Mouse (Mus musculus): ENCODE data around the gene Gulp1. TPM values are rescaled to one million over a fixed set of nuclear protein-coding genes. Genes with fewer than 3 reads are reported as not detected.
A peak's percentile ranks its signal among the peaks of the same experiment; 100 is the strongest.

The Gulp1 gene
- not detected in 2 replicates for polyA plus RNA-seq (2012; ENCODE audit: insufficient read depth, insufficient read length, low replicate concordance, missing spikeins)

GRCm38 (mm10) chr1:44551461-44552370, at the start of gene Gulp1:
Gene Gulp1, plus strand, starts transcription at chr1:44551511.
- Histone ChIP-seq H3K27ac (ENCODE audit: insufficient read depth, low read depth, low read length) (peak within 1 kb of the TSS; percentile 2; the same call in 1 of the 2 replicates), H3K4me3 (ENCODE audit: insufficient read depth, low read depth, low read length) (peak within 1 kb of the TSS; percentile 65), H3K4me1 (ENCODE audit: control insufficient read depth, insufficient read depth, low read length) (peaks cover 14% of the 10 kb centered on the region)
- TF ChIP-seq POLR2A (IDR thresholded peaks at IDR 0.05; ENCODE audit: insufficient read depth, low read depth, low read length) (no peak), CTCF (IDR thresholded peaks at IDR 0.05; ENCODE audit: insufficient read depth, low read depth, low read length) (0 out of 2 replicates have a peak, but pooled peaks have one; percentile 27)
- WGBS = 1% methylated on average over 55 of the region's 55 CpGs

GRCm38 (mm10) chr1:44550261-44550660, 1.1 kb upstream of the Gulp1 start:
- Histone ChIP-seq H3K4me1 (ENCODE audit: control insufficient read depth, insufficient read depth, low read length) (peaks cover 14% of the 10 kb centered on the region), H3K27ac (ENCODE audit: insufficient read depth, low read depth, low read length) (no peak overlapping the region), H3K4me3 (ENCODE audit: insufficient read depth, low read depth, low read length) (no peak overlapping the region)
- TF ChIP-seq CTCF (IDR thresholded peaks at IDR 0.05; ENCODE audit: insufficient read depth, low read depth, low read length) (no peak), POLR2A (IDR thresholded peaks at IDR 0.05; ENCODE audit: insufficient read depth, low read depth, low read length) (no peak)
- 86% methylated on average over 6 of the region's 6 CpGs for WGBS

- H3K4me1 ChIP-seq (ENCODE audit: control insufficient read depth, insufficient read depth, low read length) = peaks cover 14% of the 10 kb centered on the region
- TF ChIP-seq CTCF (IDR thresholded peaks at IDR 0.05; ENCODE audit: insufficient read depth, low read depth, low read length) (no peak), POLR2A (IDR thresholded peaks at IDR 0.05; ENCODE audit: insufficient read depth, low read depth, low read length) (no peak)
- H3K27ac ChIP-seq (ENCODE audit: insufficient read depth, low read depth, low read length) = peak overlapping the region; percentile 2; the same call in 1 of the 2 replicates
- peak overlapping the region; percentile 65 for H3K4me3 ChIP-seq (ENCODE audit: insufficient read depth, low read depth, low read length)
- 16% methylated on average over 15 of the region's 15 CpGs for WGBS
Observed at GRCm38 (mm10) chr1:44552371-44552841, 1.1 kb downstream of the Gulp1 start.

- Histone ChIP-seq H3K4me3 (ENCODE audit: insufficient read depth, low read depth, low read length) (no peak overlapping the region), H3K4me1 (ENCODE audit: control insufficient read depth, insufficient read depth, low read length) (peaks cover 14% of the 10 kb centered on the region), H3K27ac (ENCODE audit: insufficient read depth, low read depth, low read length) (0 out of 2 replicates have a peak overlapping the region, but pooled peaks have one; percentile 21)
- no peak for TF ChIP-seq CTCF (IDR thresholded peaks at IDR 0.05; ENCODE audit: insufficient read depth, low read depth, low read length)
- WGBS = 51% methylated on average over 6 of the region's 6 CpGs
Observed at GRCm38 (mm10) chr1:44553166-44553898, 2.0 kb downstream of the Gulp1 start.

GRCm38 (mm10) chr1:44567431-44567830, 16.1 kb downstream of the Gulp1 start:
- 79% methylated on average over 4 of the region's 4 CpGs for WGBS
- H3K27ac ChIP-seq (ENCODE audit: insufficient read depth, low read depth, low read length) = no peak overlapping the region
- TF ChIP-seq POLR2A (IDR thresholded peaks at IDR 0.05; ENCODE audit: insufficient read depth, low read depth, low read length) (no peak), CTCF (IDR thresholded peaks at IDR 0.05; ENCODE audit: insufficient read depth, low read depth, low read length) (no peak)
- no peaks in the 10 kb centered on the region for H3K4me1 ChIP-seq (ENCODE audit: control insufficient read depth, insufficient read depth, low read length)
- H3K4me3 ChIP-seq (ENCODE audit: insufficient read depth, low read depth, low read length) = no peak overlapping the region

GRCm38 (mm10) chr1:44568296-44568695, 17.0 kb downstream of the Gulp1 start:
- 83% methylated on average over 2 of the region's 2 CpGs for WGBS
- Histone ChIP-seq H3K4me1 (ENCODE audit: control insufficient read depth, insufficient read depth, low read length) (no peaks in the 10 kb centered on the region), H3K4me3 (ENCODE audit: insufficient read depth, low read depth, low read length) (no peak overlapping the region), H3K27ac (ENCODE audit: insufficient read depth, low read depth, low read length) (no peak overlapping the region)
- no peak for TF ChIP-seq POLR2A (IDR thresholded peaks at IDR 0.05; ENCODE audit: insufficient read depth, low read depth, low read length)
- TF ChIP-seq CTCF (IDR thresholded peaks at IDR 0.05; ENCODE audit: insufficient read depth, low read depth, low read length) = no peak

- Histone ChIP-seq H3K4me1 (ENCODE audit: control insufficient read depth, insufficient read depth, low read length) (no peaks in the 10 kb centered on the region), H3K27ac (ENCODE audit: insufficient read depth, low read depth, low read length) (no peak overlapping the region), H3K4me3 (ENCODE audit: insufficient read depth, low read depth, low read length) (no peak overlapping the region)
- WGBS = 90% methylated on average over 1 of the region's 1 CpGs
- no peak for TF ChIP-seq POLR2A (IDR thresholded peaks at IDR 0.05; ENCODE audit: insufficient read depth, low read depth, low read length)
- no peak for TF ChIP-seq CTCF (IDR thresholded peaks at IDR 0.05; ENCODE audit: insufficient read depth, low read depth, low read length)
Observed at GRCm38 (mm10) chr1:44576001-44576400, 24.7 kb downstream of the Gulp1 start.

- H3K27ac ChIP-seq (ENCODE audit: insufficient read depth, low read depth, low read length) = no peak overlapping the region
- H3K4me3 ChIP-seq (ENCODE audit: insufficient read depth, low read depth, low read length) = no peak overlapping the region
- no peaks in the 10 kb centered on the region for H3K4me1 ChIP-seq (ENCODE audit: control insufficient read depth, insufficient read depth, low read length)
- WGBS = 71% methylated on average over 2 of the region's 2 CpGs
- TF ChIP-seq CTCF (IDR thresholded peaks at IDR 0.05; ENCODE audit: insufficient read depth, low read depth, low read length) (no peak), POLR2A (IDR thresholded peaks at IDR 0.05; ENCODE audit: insufficient read depth, low read depth, low read length) (no peak)
Observed at GRCm38 (mm10) chr1:44576610-44577009, 25.3 kb downstream of the Gulp1 start.
